Mouse (Mus musculus): ENCODE measurements around the gene Olfr1389. TPM values are rescaled to one million over a fixed set of nuclear protein-coding genes. Genes with fewer than 3 reads are reported as not detected.

Olfr1389 gene
- polyA plus RNA-seq, 1 experiment, result not detected

Other genes starting within 250 kb of the Olfr1389 start
- gene Btnl9, start 235.9 kb upstream of the Olfr1389 start, polyA plus RNA-seq (2012), result not detected in 2 replicates
- gene Zfp62, start 219.8 kb upstream of the Olfr1389 start, polyA plus RNA-seq (2012), result 0.02 and 0.16 TPM in 2 replicates
- gene Mgat1, start 178.9 kb upstream of the Olfr1389 start, polyA plus RNA-seq (2012), result 6.7 and 7.3 TPM in 2 replicates
- gene Olfr1393, start 144.8 kb upstream of the Olfr1389 start, polyA plus RNA-seq (2012), result not detected in 2 replicates
- 0.01 TPM in 1 of 2 replicates, not detected in the other for gene Olfr1392, start 137.8 kb upstream of the Olfr1389 start, polyA plus RNA-seq (2012)
- gene Olfr10, start 118.3 kb upstream of the Olfr1389 start, polyA plus RNA-seq (2012), result not detected in 2 replicates
- not detected in 2 replicates for gene Olfr1391, start 100.3 kb upstream of the Olfr1389 start, polyA plus RNA-seq (2012)
- gene Olfr1390, start 87.9 kb upstream of the Olfr1389 start, polyA plus RNA-seq (2012), result not detected in 2 replicates
- gene Olfr1388, start 13.6 kb downstream of the Olfr1389 start, polyA plus RNA-seq (2012), result not detected in 2 replicates
- gene Olfr1387, start 32.3 kb downstream of the Olfr1389 start, polyA plus RNA-seq (2012), result not detected in 2 replicates
- not detected in 2 replicates for gene Olfr1386, start 42.0 kb downstream of the Olfr1389 start, polyA plus RNA-seq (2012)
- gene Olfr1385, start 66.0 kb downstream of the Olfr1389 start, polyA plus RNA-seq (2012), result not detected in 2 replicates
- gene Olfr1384, start 83.7 kb downstream of the Olfr1389 start, polyA plus RNA-seq (2012), result not detected in 2 replicates
- 0.01 TPM in 1 of 2 replicates, not detected in the other for gene Olfr1383, start 96.6 kb downstream of the Olfr1389 start, polyA plus RNA-seq (2012)
- gene Olfr1382, start 105.2 kb downstream of the Olfr1389 start, polyA plus RNA-seq (2012), result not detected in 2 replicates
- 0.01 TPM in 1 of 2 replicates, not detected in the other for gene Olfr1381, start 120.4 kb downstream of the Olfr1389 start, polyA plus RNA-seq (2012)
- gene Olfr1380, start 133.8 kb downstream of the Olfr1389 start, polyA plus RNA-seq (2012), result not detected in 2 replicates
- 0.04 TPM in 2 replicates for gene Flt4, start 186.2 kb downstream of the Olfr1389 start, polyA plus RNA-seq (2012)
- not detected in 2 replicates for gene Scgb3a1, start 240.5 kb downstream of the Olfr1389 start, polyA plus RNA-seq (2012)